Mouse (Mus musculus) embryonic fibroblast, embryonic 13.5 days (primary cell): ENCODE data around the gene Gm21969. TPM values are rescaled to one million over a fixed set of nuclear protein-coding genes. Genes with fewer than 3 reads are reported as not detected.

Experiments used
- H3K27ac ChIP-seq: 2 replicates; pipeline ENCODE4 v1.5.1; 2012; ENCODE audit warnings: low read length, control low read depth, inconsistent platforms; ENCODE audit not compliant: insufficient read depth
- H3K4me1 ChIP-seq: 2 replicates; pipeline ENCODE4 v1.6.1; 2011; ENCODE audit warnings: low read length; ENCODE audit not compliant: control insufficient read depth, insufficient read depth
- H3K4me3 ChIP-seq: 2 replicates; pipeline ENCODE4 v1.5.1; 2011; ENCODE audit warnings: mild to moderate bottlenecking, control low read depth, low read length; ENCODE audit not compliant: insufficient read depth
- CTCF ChIP-seq: IDR thresholded peaks from 2 replicates; pipeline ENCODE4 v1.5.1; 2011; ENCODE audit warnings: mild to moderate bottlenecking, control low read depth, low read length, moderate library complexity, borderline replicate concordance; ENCODE audit not compliant: insufficient read depth
- POLR2A ChIP-seq: IDR thresholded peaks from 2 replicates; pipeline ENCODE4 v1.6.1; 2011; ENCODE audit warnings: low read depth, mild to moderate bottlenecking, control low read depth, low read length, moderate library complexity
- polyA plus RNA-seq: library from polyadenylated mRNA; stranded (reverse); fragments of >200 nt; gene quantifications from 2 replicates; pipeline ENCODE4 v1.2.4, GENCODE M21; 2011; ENCODE audit warnings: low read depth; ENCODE audit not compliant: missing spikeins, insufficient read length

Gm21969 gene
- polyA plus RNA-seq, 1 experiment: not detected

- H3K4me3 ChIP-seq: no peak overlapping the region
- no peak overlapping the region for H3K27ac ChIP-seq
- H3K4me1 ChIP-seq: peaks cover 3% of the 10 kb centered on the region; the same call in 1 of the 2 replicates
- TF ChIP-seq CTCF: no peak
- TF ChIP-seq POLR2A: no peak
Observed at GRCm38 (mm10) chr4:139631141-139631540, 28.2 kb downstream of the Gm21969 start.

DNA sequence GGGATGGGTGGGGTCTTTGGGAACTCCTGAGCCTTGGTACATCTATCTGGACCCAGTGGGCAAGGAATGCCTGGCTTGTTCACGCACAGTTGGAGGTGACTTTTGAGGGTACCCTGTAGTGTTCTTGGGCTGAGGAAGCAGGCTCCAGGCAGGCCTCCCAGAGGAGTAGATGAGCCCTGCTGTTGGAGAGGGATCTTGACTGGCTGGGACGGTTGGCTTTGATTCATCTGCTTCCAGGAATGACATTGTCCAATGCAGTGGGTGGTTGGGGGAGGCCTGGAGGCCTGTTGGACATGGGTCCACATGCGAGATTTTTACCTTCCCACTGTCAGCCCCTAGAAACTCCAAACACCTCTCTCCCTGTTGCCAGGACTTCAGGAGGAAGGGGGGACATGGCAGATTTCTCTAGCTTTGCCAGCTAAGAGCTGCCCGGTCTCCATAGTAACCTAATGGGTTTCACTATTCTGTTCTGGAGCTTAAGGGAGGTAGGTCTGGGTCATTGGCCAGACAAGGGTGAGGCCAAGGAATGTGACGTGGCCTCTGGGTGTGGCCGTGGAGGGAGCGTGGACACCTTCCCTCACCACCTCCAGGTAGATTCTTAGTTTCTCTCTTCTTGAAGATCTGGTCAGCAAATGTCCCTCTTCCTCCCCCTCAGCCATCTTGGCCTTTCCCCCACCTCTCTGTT, 28.7 kb downstream of the Gm21969 start:
- H3K4me1 ChIP-seq: peaks cover 3% of the 10 kb centered on the region; the same call in 1 of the 2 replicates
- H3K4me3 ChIP-seq: no peak overlapping the region
- TF ChIP-seq CTCF (no peak), POLR2A (no peak)
- H3K27ac ChIP-seq: no peak overlapping the region

DNA sequence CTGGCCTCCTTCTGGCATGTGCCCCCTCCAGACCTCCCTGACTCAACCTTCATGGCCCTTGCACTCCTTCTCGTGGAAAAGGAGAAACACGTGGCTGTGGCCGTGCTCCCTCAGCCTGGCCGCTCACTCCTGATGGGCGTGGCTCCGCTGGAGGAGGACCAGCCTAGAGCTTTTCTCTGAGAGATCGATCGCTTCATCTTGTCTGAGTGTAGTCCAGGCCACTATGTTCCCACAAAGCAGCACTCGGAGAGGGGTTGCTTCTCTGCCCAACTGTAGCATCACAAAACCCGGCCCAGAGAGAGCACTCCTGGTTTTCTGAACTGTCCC, 29.2 kb downstream of the Gm21969 start:
- no peak for TF ChIP-seq POLR2A
- no peak for TF ChIP-seq CTCF

DNA sequence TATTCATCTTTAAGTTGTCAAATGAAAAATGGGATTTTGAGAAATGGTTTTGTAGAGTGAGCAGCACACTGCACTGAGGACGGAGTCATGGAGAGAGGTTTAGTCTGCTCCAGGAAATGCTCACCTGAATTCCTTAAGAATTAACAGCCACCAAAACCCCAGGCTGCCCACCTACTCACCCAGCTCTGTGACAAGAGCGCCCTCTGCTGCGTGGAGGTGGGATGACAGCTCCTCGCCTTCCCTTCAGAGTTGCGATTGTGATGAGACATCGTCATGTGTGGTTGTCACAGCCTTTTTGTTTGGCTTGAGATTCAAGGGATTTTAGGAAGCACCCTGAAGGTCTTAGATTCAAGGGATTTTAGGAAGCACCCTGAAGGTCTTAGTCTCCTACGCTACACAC, 33.4 kb downstream of the Gm21969 start:
- no peak overlapping the region for H3K27ac ChIP-seq
- no peak overlapping the region for H3K4me3 ChIP-seq
- TF ChIP-seq POLR2A (no peak), CTCF (peak; percentile 98)
- peaks cover 6% of the 10 kb centered on the region; the same call in 1 of the 2 replicates for H3K4me1 ChIP-seq

More for the DNA sequence above, 29.2 kb downstream of the Gm21969 start:
- Histone ChIP-seq H3K4me3 (no peak overlapping the region), H3K27ac (no peak overlapping the region), H3K4me1 (peaks cover 3% of the 10 kb centered on the region; the same call in 1 of the 2 replicates)

DNA sequence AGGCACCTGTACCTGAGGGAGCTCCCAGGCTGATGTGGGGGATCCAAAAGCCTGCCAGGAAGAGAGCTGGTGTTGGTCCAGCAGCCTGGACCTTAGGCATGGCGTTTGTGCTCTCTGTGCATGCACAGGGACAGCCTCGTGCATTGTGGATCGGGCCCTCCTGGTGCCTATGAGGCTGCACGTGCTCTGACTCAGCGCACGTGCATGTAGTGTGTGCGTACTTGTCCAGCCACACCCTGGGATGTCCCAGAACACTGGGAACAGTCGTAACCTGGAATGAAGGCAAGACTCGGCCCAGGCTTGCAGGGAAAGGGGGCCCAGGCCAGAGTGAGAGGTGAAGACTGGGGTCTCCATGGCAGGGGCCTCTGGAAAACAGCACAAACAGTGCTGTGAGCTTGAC, 34.9 kb downstream of the Gm21969 start:
- TF ChIP-seq POLR2A (no peak), CTCF (no peak)
- Histone ChIP-seq H3K4me3 (no peak overlapping the region), H3K4me1 (peaks cover 9% of the 10 kb centered on the region; the same call in 1 of the 2 replicates), H3K27ac (no peak overlapping the region)

DNA sequence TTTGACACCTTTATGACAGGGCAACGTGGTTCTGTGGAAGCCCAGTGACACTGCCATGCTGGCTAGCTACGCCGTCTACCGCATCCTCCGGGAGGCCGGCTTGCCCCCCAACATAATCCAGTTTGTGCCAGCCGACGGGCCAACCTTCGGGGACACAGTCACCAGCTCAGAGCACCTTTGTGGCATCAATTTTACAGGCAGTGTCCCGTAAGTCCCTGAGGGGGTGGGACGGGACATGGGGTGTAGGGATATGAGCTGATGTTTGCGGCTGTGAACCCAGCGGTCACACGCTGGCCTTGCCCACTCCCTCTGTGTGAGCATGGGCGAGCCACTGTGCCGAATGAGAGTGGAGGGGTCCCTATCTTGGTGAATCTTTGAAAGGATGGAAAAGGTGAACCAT, 35.4 kb downstream of the Gm21969 start:
- Histone ChIP-seq H3K27ac (no peak overlapping the region), H3K4me1 (peaks cover 9% of the 10 kb centered on the region; the same call in 1 of the 2 replicates), H3K4me3 (no peak overlapping the region)
- no peak for TF ChIP-seq POLR2A
- TF ChIP-seq CTCF: no peak

- Histone ChIP-seq H3K27ac (no peak overlapping the region), H3K4me3 (no peak overlapping the region), H3K4me1 (peaks cover 9% of the 10 kb centered on the region; the same call in 1 of the 2 replicates)
- TF ChIP-seq POLR2A (no peak), CTCF (no peak)
Observed at GRCm38 (mm10) chr4:139639801-139640200, 36.8 kb downstream of the Gm21969 start.

DNA sequence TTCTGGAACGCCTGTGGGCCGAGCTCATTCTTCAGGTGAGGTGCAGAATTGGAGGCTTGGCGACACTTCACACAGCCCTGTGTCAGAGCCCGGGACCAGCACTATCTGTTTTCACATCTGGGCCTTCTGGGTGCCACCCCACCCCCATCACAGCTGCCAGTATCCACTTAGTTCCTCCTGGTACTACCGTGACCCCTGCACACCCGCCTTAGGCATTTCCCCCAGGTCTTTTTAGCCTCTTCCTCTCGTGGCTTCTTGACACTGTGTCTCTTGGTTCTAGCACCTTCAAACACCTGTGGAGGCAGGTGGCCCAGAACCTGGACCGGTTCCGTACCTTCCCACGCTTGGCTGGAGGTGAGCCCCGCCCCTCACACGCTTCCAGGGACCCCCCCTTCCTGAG, 37.3 kb downstream of the Gm21969 start:
- H3K27ac ChIP-seq: no peak overlapping the region
- H3K4me1 ChIP-seq: peaks cover 9% of the 10 kb centered on the region; the same call in 1 of the 2 replicates
- no peak overlapping the region for H3K4me3 ChIP-seq
- TF ChIP-seq CTCF (no peak), POLR2A (no peak)

GRCm38 (mm10) chr4:139640775-139641174, 37.8 kb downstream of the Gm21969 start:
- H3K4me3 ChIP-seq: no peak overlapping the region
- TF ChIP-seq POLR2A (no peak), CTCF (no peak)
- H3K4me1 ChIP-seq: peaks cover 9% of the 10 kb centered on the region; the same call in 1 of the 2 replicates
- no peak overlapping the region for H3K27ac ChIP-seq

- H3K27ac ChIP-seq: no peak overlapping the region
- TF ChIP-seq POLR2A: no peak
- no peak for TF ChIP-seq CTCF
- no peak overlapping the region for H3K4me3 ChIP-seq
- H3K4me1 ChIP-seq: peaks cover 9% of the 10 kb centered on the region; the same call in 1 of the 2 replicates
Observed at GRCm38 (mm10) chr4:139641829-139642425, 38.9 kb downstream of the Gm21969 start.

DNA sequence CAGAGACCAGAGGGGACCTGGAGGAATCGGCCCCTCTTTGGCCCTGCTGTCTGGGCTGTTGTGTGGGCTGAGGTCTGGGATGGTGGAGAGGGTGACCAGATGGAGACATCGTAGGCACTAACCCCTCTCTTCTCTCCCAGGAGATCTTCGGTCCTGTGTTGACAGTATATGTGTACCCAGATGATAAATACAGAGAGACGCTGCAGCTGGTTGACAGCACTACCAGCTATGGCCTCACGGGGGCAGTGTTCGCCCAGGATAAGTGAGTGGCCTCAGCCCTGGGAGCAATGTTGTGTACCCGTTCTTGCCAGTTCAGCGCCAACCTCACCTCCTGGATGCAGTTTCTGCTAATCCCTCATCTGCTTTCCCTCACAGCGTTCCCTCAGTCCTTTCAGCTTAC, 41.0 kb downstream of the Gm21969 start:
- Histone ChIP-seq H3K4me1 (peaks cover 5% of the 10 kb centered on the region; the same call in 1 of the 2 replicates), H3K4me3 (no peak overlapping the region), H3K27ac (no peak overlapping the region)
- TF ChIP-seq POLR2A (no peak), CTCF (peak; percentile 96)
